Mouse (Mus musculus) hindbrain, embryonic 14.5 days (tissue): Measurements from ENCODE around the gene Kif11. TPM values are rescaled to one million over a fixed set of nuclear protein-coding genes. Genes with fewer than 3 reads are reported as not detected.

Experiments used
- ATAC-seq: fragments of 200-750 bp; cut with Nextera tagmentation; 2 replicates; pipeline ENCODE4 v1.8.0; 2017; ENCODE audit warnings: moderate number of reproducible peaks, mild to moderate bottlenecking, moderate TSS enrichment, moderate library complexity; ENCODE audit not compliant: low FRiP score
- DNase-seq: peaks from one replicate; pipeline ENCODE4 v3.0.0-alpha.2; 2015; ENCODE audit warnings: low spot score
- H3K27ac ChIP-seq: fragments of 300-500 bp; sonication (generic); 2 replicates; pipeline ENCODE4 v1.5.1; 2014; ENCODE audit warnings: mild to moderate bottlenecking, moderate library complexity
- H3K27me3 ChIP-seq: fragments of 300-500 bp; sonication (generic); 2 replicates; pipeline ENCODE4 v1.6.1; 2014; ENCODE audit warnings: mild to moderate bottlenecking, low read length, mixed read lengths; ENCODE audit not compliant: control insufficient read depth, insufficient read depth
- H3K36me3 ChIP-seq: fragments of 300-500 bp; sonication (generic); replicated peaks from 2 replicates; pipeline ENCODE4 v1.6.1; 2014; ENCODE audit not compliant: control insufficient read depth, insufficient read depth
- H3K4me1 ChIP-seq: fragments of 300-500 bp; sonication (generic); replicated peaks from 2 replicates; pipeline ENCODE4 v1.6.1; 2014; ENCODE audit warnings: antibody characterized with exemption, low read length, mixed read lengths; ENCODE audit not compliant: control insufficient read depth, insufficient read depth
- H3K4me2 ChIP-seq: fragments of 300-500 bp; sonication (generic); replicated peaks from 2 replicates; pipeline ENCODE4 v1.6.1; 2014; ENCODE audit warnings: mild to moderate bottlenecking, moderate library complexity
- H3K4me3 ChIP-seq: fragments of 300-500 bp; sonication (generic); replicated peaks from 2 replicates; pipeline ENCODE4 v1.5.1; 2014; ENCODE audit warnings: mild to moderate bottlenecking, low read length
- H3K9ac ChIP-seq: fragments of 300-500 bp; sonication (generic); 2 replicates; pipeline ENCODE4 v1.6.1; 2014
- H3K9me3 ChIP-seq: fragments of 300-500 bp; sonication (generic); 2 replicates; pipeline ENCODE4 v1.6.1; 2016; ENCODE audit warnings: low read length; ENCODE audit not compliant: control insufficient read depth
- WGBS: fragments of 180-500 bp; shearing (Covaris S2); extraction: QIAGEN DNeasy Blood & Tissue Kit; methylation state at CpG from one replicate; pipeline ENCODE4 v1.1.7; 2014; 5-methylcytosine and 5-hydroxymethylcytosine counted together
- polyA plus RNA-seq: library from polyadenylated mRNA; unstranded; fragments of >200 nt; fragmentation: Nextera tagmentation; extraction: Ambion mirVana; gene quantifications from 2 replicates; pipeline ENCODE4 v1.2.1, GENCODE M21; 2014

The Kif11 gene
- polyA plus RNA-seq, 1 experiment from 2014 or later: 10.5 TPM

GRCm38 (mm10) chr19:37448212-37448611, 72.0 kb downstream of the Kif11 start:
- Histone ChIP-seq H3K27ac (no peak overlapping the region), H3K4me3 (no peak overlapping the region), H3K27me3 (no peaks in the 10 kb centered on the region), H3K9ac (no peak overlapping the region), H3K4me1 (no peaks in the 10 kb centered on the region), H3K36me3 (no peaks in the 10 kb centered on the region), H3K9me3 (no peaks in the 10 kb centered on the region), H3K4me2 (no peak overlapping the region)
- WGBS: 80% methylated on average over 5 of the region's 5 CpGs
- ATAC-seq: no peak
- no peak for DNase-seq

- no peak for ATAC-seq
- 89% methylated on average over 3 of the region's 3 CpGs for WGBS
Observed at GRCm38 (mm10) chr19:37449246-37449645, 73.0 kb downstream of the Kif11 start.

GRCm38 (mm10) chr19:37455528-37455927, 79.3 kb downstream of the Kif11 start:
- H3K27ac ChIP-seq: no peak overlapping the region
- H3K9me3 ChIP-seq: 0 out of 2 replicates have a peak, but pooled peaks cover under 1% of the 10 kb centered on the region
- 92% methylated on average over 2 of the region's 2 CpGs for WGBS
- no peaks in the 10 kb centered on the region for H3K4me1 ChIP-seq
- no peaks in the 10 kb centered on the region for H3K36me3 ChIP-seq
- DNase-seq (no peak), ATAC-seq (no peak)
- no peak overlapping the region for H3K4me3 ChIP-seq
- H3K4me2 ChIP-seq: no peak overlapping the region
- no peaks in the 10 kb centered on the region for H3K27me3 ChIP-seq
- H3K9ac ChIP-seq: no peak overlapping the region

More at GRCm38 (mm10) chr19:37449246-37449645, 73.0 kb downstream of the Kif11 start:
- Histone ChIP-seq H3K9ac (no peak overlapping the region), H3K36me3 (no peaks in the 10 kb centered on the region), H3K4me1 (no peaks in the 10 kb centered on the region), H3K27me3 (no peaks in the 10 kb centered on the region), H3K27ac (no peak overlapping the region), H3K9me3 (no peaks in the 10 kb centered on the region), H3K4me3 (no peak overlapping the region), H3K4me2 (no peak overlapping the region)
- no peak for DNase-seq

DNA sequence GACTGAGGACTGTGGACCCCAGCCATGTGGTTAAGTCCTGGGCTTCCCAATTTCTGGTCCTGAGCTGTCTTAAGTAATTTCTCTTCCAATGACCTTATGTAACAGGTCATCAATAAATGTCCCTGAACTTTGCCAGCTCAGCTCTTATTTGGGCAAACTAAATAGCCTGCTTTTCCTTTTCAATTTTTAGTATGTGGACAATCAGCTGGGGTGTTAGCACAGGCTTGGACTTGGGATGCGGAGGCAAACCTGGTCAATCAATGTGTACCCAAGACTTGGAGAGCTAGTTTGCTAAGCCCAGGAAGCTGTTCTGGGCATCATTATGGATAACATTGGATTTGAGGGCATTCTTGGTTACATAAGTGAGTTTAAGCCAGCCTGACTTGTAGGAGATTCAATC, 79.8 kb downstream of the Kif11 start:
- Histone ChIP-seq H3K9me3 (0 out of 2 replicates have a peak, but pooled peaks cover 5% of the 10 kb centered on the region), H3K27me3 (no peaks in the 10 kb centered on the region), H3K4me3 (no peak overlapping the region), H3K4me1 (no peaks in the 10 kb centered on the region), H3K36me3 (no peaks in the 10 kb centered on the region), H3K9ac (no peak overlapping the region), H3K27ac (no peak overlapping the region), H3K4me2 (no peak overlapping the region)
- ATAC-seq (no peak), DNase-seq (no peak)
- WGBS: 97% methylated on average over 1 of the region's 1 CpGs

GRCm38 (mm10) chr19:37458013-37458412, 81.8 kb downstream of the Kif11 start:
- Histone ChIP-seq H3K27me3 (no peaks in the 10 kb centered on the region), H3K9me3 (0 out of 2 replicates have a peak, but pooled peaks cover 6% of the 10 kb centered on the region), H3K4me1 (no peaks in the 10 kb centered on the region), H3K27ac (no peak overlapping the region), H3K4me3 (no peak overlapping the region), H3K9ac (no peak overlapping the region), H3K4me2 (no peak overlapping the region), H3K36me3 (no peaks in the 10 kb centered on the region)
- DNase-seq: no peak
- no peak for ATAC-seq
- 85% methylated on average over 6 of the region's 6 CpGs for WGBS

GRCm38 (mm10) chr19:37466403-37466802, 90.2 kb downstream of the Kif11 start:
- no peak for ATAC-seq
- WGBS: 87% methylated on average over 3 of the region's 3 CpGs
- no peak overlapping the region for H3K4me2 ChIP-seq

DNA sequence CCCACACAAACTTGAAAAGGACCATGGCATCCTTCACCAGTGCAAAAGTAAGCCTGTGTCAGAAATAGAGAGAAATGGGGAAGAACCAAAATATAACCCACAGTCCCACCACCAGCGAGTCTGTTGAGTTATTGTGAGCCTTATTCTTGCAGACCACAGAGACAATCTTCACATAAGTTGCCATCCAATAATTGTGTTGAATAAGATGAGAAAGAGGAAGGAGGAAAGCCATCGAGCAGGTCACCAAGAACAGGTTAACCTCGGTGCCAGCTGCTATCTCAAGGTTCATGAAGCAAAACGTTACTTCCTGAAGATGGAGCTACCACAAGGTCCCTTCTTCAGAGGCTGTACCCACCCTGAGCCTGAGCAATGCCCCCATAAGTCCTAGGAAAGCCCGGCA, 90.8 kb downstream of the Kif11 start:
- Histone ChIP-seq H3K9ac (no peak overlapping the region), H3K4me3 (no peak overlapping the region), H3K4me2 (no peak overlapping the region), H3K4me1 (no peaks in the 10 kb centered on the region), H3K36me3 (no peaks in the 10 kb centered on the region), H3K9me3 (no peaks in the 10 kb centered on the region), H3K27me3 (no peaks in the 10 kb centered on the region), H3K27ac (no peak overlapping the region)
- WGBS: 94% methylated on average over 5 of the region's 5 CpGs
- ATAC-seq (no peak), DNase-seq (no peak)

More at GRCm38 (mm10) chr19:37466403-37466802, 90.2 kb downstream of the Kif11 start:
- no peak overlapping the region for H3K4me3 ChIP-seq
- no peaks in the 10 kb centered on the region for H3K36me3 ChIP-seq
- no peaks in the 10 kb centered on the region for H3K27me3 ChIP-seq
- H3K9me3 ChIP-seq: no peaks in the 10 kb centered on the region
- H3K27ac ChIP-seq: no peak overlapping the region
- DNase-seq: no peak
- no peak overlapping the region for H3K9ac ChIP-seq
- H3K4me1 ChIP-seq: no peaks in the 10 kb centered on the region

DNA sequence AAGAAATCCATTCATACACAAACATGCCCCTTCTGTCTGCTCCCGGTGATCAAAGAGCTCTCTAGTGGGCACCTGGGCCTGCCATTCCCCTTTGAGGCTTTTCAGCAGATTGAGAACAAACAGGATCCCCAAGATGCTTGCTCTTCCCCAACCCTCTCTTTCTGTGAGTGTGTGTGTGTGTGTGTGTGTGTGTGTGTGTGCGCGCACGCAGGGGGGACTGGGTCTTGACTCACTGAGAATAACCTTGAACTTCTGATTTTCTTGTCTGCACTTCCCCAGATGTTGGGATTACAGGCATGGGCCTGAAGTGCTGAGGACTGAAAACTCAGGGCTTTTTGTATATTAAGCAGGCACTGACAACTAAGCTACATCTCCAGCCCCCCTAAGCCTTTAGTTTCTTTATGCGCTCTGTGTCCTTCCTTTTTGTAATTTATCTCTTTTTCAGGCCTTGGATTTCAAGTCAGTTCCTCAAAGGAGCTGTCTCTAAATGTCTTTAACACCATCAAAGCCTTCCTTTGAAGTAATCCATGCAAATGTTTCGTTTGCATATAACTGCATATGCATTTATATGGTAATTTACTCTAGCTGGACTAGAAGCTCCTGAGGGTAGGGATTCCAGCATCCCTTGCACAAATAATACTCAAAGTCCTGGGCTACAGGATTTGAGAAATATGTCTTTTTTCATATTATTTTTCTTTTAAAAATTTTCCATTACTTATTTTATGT, 92.8 kb downstream of the Kif11 start:
- Histone ChIP-seq H3K27me3 (no peaks in the 10 kb centered on the region), H3K4me3 (no peak overlapping the region), H3K9me3 (no peaks in the 10 kb centered on the region), H3K27ac (no peak overlapping the region), H3K36me3 (no peaks in the 10 kb centered on the region), H3K4me1 (no peaks in the 10 kb centered on the region), H3K4me2 (no peak overlapping the region), H3K9ac (no peak overlapping the region)
- 61% methylated on average over 6 of the region's 6 CpGs for WGBS
- DNase-seq (no peak), ATAC-seq (no peak)
